Mouse (Mus musculus) liver, embryonic 14.5 days (tissue): ENCODE results near the gene Gm21783. TPM values are rescaled to one million over a fixed set of nuclear protein-coding genes. Genes with fewer than 3 reads are reported as not detected.
"Not testable (repeated sequence)": the region's sequence is repeated elsewhere in the genome, so short reads cannot be mapped to it uniquely, and the experiment has no call there.

Source experiments
- ATAC-seq: fragments of 200-750 bp; cut with Nextera tagmentation; 2 replicates; pipeline ENCODE4 v1.8.0; 2017; ENCODE audit warnings: moderate number of reproducible peaks, mild to moderate bottlenecking, moderate library complexity; ENCODE audit not compliant: insufficient read depth
- DNase-seq, 3 experiments: peaks; one replicate each; pipeline ENCODE4 v3.0.0-alpha.2; 2012 to 2013; ENCODE audit warnings: low read depth in 3 of 3, low spot score in 3 of 3
- H3K27ac ChIP-seq: fragments of 300-500 bp; sonication (generic); 2 replicates; pipeline ENCODE4 v1.5.1; 2014; ENCODE audit warnings: moderate library complexity, mild to moderate bottlenecking, control low read depth, inconsistent platforms
- H3K27me3 ChIP-seq: fragments of 300-500 bp; sonication (generic); 2 replicates; pipeline ENCODE4 v1.6.1; 2014; ENCODE audit warnings: mild to moderate bottlenecking, low read length, moderate library complexity; ENCODE audit not compliant: control insufficient read depth, insufficient read depth
- H3K36me3 ChIP-seq: fragments of 300-500 bp; sonication (generic); replicated peaks from 2 replicates; pipeline ENCODE4 v1.6.1; 2014; ENCODE audit warnings: low read depth; ENCODE audit not compliant: control insufficient read depth, insufficient read depth
- H3K4me1 ChIP-seq, 2 experiments: fragments of 200-500 bp in 1 of 2; fragments of 300-500 bp in 1 of 2; sonication (generic) in 1 of 2; replicated peaks; 2 replicates each; pipeline ENCODE4 v1.6.1; 2012 to 2014; ENCODE audit warnings: antibody characterized with exemption in 1 of 2, inconsistent platforms in 1 of 2, low read length in 1 of 2; ENCODE audit not compliant: control insufficient read depth in 2 of 2, insufficient read depth in 2 of 2
- H3K4me2 ChIP-seq: fragments of 300-500 bp; sonication (generic); 2 replicates; pipeline ENCODE4 v1.6.1; 2014; ENCODE audit warnings: low read depth, mild to moderate bottlenecking, control low read depth, moderate library complexity
- H3K4me3 ChIP-seq, 2 experiments: fragments of 200-500 bp in 1 of 2; fragments of 300-500 bp in 1 of 2; sonication (generic) in 1 of 2; 2 replicates each; pipeline ENCODE4 v1.5.1; 2012 to 2014; ENCODE audit warnings: low read depth in 2 of 2, low read length in 2 of 2, mild to moderate bottlenecking in 2 of 2, control low read depth in 1 of 2, inconsistent platforms in 1 of 2, moderate library complexity in 1 of 2; ENCODE audit not compliant: insufficient read depth in 1 of 2
- H3K9ac ChIP-seq: fragments of 300-500 bp; sonication (generic); replicated peaks from 2 replicates; pipeline ENCODE4 v1.6.1; 2014; ENCODE audit warnings: mild to moderate bottlenecking, control low read depth, moderate library complexity
- H3K9me3 ChIP-seq: fragments of 300-500 bp; sonication (generic); 2 replicates; pipeline ENCODE4 v1.6.1; 2016; ENCODE audit warnings: low read length, mixed read lengths; ENCODE audit not compliant: control insufficient read depth
- WGBS: fragments of 180-500 bp; shearing (Covaris S2); extraction: QIAGEN DNeasy Blood & Tissue Kit; methylation state at CpG from one replicate; pipeline ENCODE4 v1.1.7; 2014; ENCODE audit not compliant: insufficient replicate concordance; 5-methylcytosine and 5-hydroxymethylcytosine counted together
- polyA plus RNA-seq, 2 experiments: library from polyadenylated mRNA; depleted of rRNA in 1 of 2; stranded (reverse) in 1 of 2; unstranded in 1 of 2; fragments of >200 nt; fragmentation: Nextera tagmentation in 1 of 2; extraction: Ambion mirVana in 1 of 2; gene quantifications; 2 replicates each; pipeline versions ENCODE4 v1.2.1 to v1.2.3; 2012 to 2014

The Gm21783 gene
- polyA plus RNA-seq (2012; rRNA removed) (not detected in 2 replicates), polyA plus RNA-seq (2014; fragmentation: Nextera tagmentation; extraction: Ambion mirVana) (not detected in 2 replicates)

DNA sequence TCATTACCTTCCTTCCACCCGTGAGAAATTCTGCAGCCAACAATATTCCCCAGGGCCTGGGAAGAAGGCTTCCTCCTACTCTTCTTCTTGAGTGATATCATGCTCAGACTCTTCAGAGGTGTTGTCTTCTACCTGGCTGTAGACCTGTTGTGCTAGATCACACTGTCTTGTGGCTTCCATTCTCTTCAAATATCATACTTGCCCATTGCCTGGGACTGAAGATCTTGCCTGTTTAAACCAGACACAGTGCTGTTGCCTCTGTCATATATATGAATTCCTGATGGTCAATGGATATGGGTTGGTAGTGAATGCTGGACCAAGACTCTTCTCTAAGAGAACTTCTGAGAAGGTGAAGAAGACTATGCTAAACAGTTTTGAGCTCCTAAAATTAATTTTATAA lies at the start of gene Gm21783:
Gm21783 (minus strand) TSS at position 101 of the 400 bp plus-strand sequence.
- not testable (repeated sequence) for H3K4me2 ChIP-seq, H3K4me3 ChIP-seq, H3K9me3 ChIP-seq, H3K4me1 ChIP-seq, H3K27ac ChIP-seq, DNase-seq, ATAC-seq, H3K27me3 ChIP-seq, H3K9ac ChIP-seq, H3K36me3 ChIP-seq
- WGBS: no CpG with 5 or more reads among the region's 1 CpGs
